Mouse (Mus musculus): ENCODE data around the gene Robo2.

- no peak for TF ChIP-seq GATA1 (IDR thresholded peaks at IDR 0.05; ENCODE audit: borderline replicate concordance, low read length)
- no peak for TF ChIP-seq FLI1 (IDR thresholded peaks at IDR 0.05; ENCODE audit: low read length)
Observed at GRCm38 (mm10) chr16:74282549-74282948, 129.1 kb downstream of the Robo2 start.

Measured in megakaryocyte, embryonic 14.5 days (primary cell).